Mouse (Mus musculus) megakaryocyte, adult 5-6 weeks (primary cell): ENCODE measurements around the gene Uevld. TPM values are rescaled to one million over a fixed set of nuclear protein-coding genes. Genes with fewer than 3 reads are reported as not detected.
"Not testable (repeated sequence)": the region's sequence is repeated elsewhere in the genome, so short reads cannot be mapped to it uniquely, and the experiment has no call there.

Experiments used
- ATAC-seq: 2 replicates; pipeline ENCODE4 v1.8.0; 2016; ENCODE audit warnings: mild to moderate bottlenecking, inconsistent platforms; ENCODE audit not compliant: poor library complexity, severe bottlenecking
- total RNA-seq, 2 experiments: library from RNA; stranded (forward) in 1 of 2; stranded (reverse) in 1 of 2; fragments of 153-499, 151-499 nt in 1 of 2; fragments of 221-1000, 200-1000 nt in 1 of 2; gene quantifications; 2 replicates each; pipeline versions ENCODE4 v1.2.3 to v1.2.4; 2015 to 2017

The Uevld gene
- total RNA-seq, 2 experiments from 2014 or later = 14.1 to 18.2 TPM

- ATAC-seq = no peak
Observed at GRCm38 (mm10) chr7:46974648-46975047, 16.3 kb upstream of the Uevld start.

- no peak for ATAC-seq
Observed at GRCm38 (mm10) chr7:46969898-46970297, 11.6 kb upstream of the Uevld start.

GRCm38 (mm10) chr7:46964070-46964469 lies 5.7 kb upstream of the Uevld start:
- peak; percentile 66 for ATAC-seq

GRCm38 (mm10) chr7:46962806-46963618 lies 4.7 kb upstream of the Uevld start:
- peak; percentile 82 for ATAC-seq

GRCm38 (mm10) chr7:46962132-46962531 lies 3.8 kb upstream of the Uevld start:
- ATAC-seq = no peak

GRCm38 (mm10) chr7:46960991-46961390 lies 2.7 kb upstream of the Uevld start:
- no peak for ATAC-seq

GRCm38 (mm10) chr7:46958853-46959252 lies 526 bp upstream of the Uevld start:
- ATAC-seq = no peak

- ATAC-seq = peak; percentile 69
Observed at GRCm38 (mm10) chr7:46935847-46936246, 22.5 kb downstream of the Uevld start.

- ATAC-seq = no peak
Observed at GRCm38 (mm10) chr7:46934788-46935187, 23.5 kb downstream of the Uevld start.

- no peak for ATAC-seq
Observed at GRCm38 (mm10) chr7:46931370-46931769, 27.0 kb downstream of the Uevld start.

GRCm38 (mm10) chr7:46928291-46928690 lies 30.0 kb downstream of the Uevld start:
- ATAC-seq = peak; percentile 87

- ATAC-seq = no peak
Observed at GRCm38 (mm10) chr7:46922075-46922474, 36.3 kb downstream of the Uevld start.

- ATAC-seq = peak; percentile 96
Observed at GRCm38 (mm10) chr7:46919551-46920176, 38.7 kb downstream of the Uevld start, which contains the start of gene Tsg101. TSS of gene Tsg101 (minus strand) at chr7:46919969.

- ATAC-seq = no peak
Observed at GRCm38 (mm10) chr7:46918678-46919371, 39.5 kb downstream of the Uevld start.

GRCm38 (mm10) chr7:46916376-46916775 lies 42.0 kb downstream of the Uevld start:
- ATAC-seq = no peak

GRCm38 (mm10) chr7:46911250-46911649 lies 47.1 kb downstream of the Uevld start:
- ATAC-seq = peak; percentile 60

- no peak for ATAC-seq
Observed at GRCm38 (mm10) chr7:46899343-46899742, 59.0 kb downstream of the Uevld start.

GRCm38 (mm10) chr7:46895511-46895910 lies 62.8 kb downstream of the Uevld start:
- peak; percentile 54 for ATAC-seq

- no peak for ATAC-seq
Observed at GRCm38 (mm10) chr7:46883304-46883703, 75.0 kb downstream of the Uevld start.

- ATAC-seq = not testable (repeated sequence)
Observed at GRCm38 (mm10) chr7:46881941-46882340, 76.4 kb downstream of the Uevld start.

GRCm38 (mm10) chr7:46880992-46881391 lies 77.3 kb downstream of the Uevld start:
- peak; percentile 98 for ATAC-seq

- no peak for ATAC-seq
Observed at GRCm38 (mm10) chr7:46879851-46880250, 78.5 kb downstream of the Uevld start.
